Mouse (Mus musculus) neural tube, embryonic 14.5 days (tissue): ENCODE measurements around the gene Rnaseh2c. TPM values are rescaled to one million over a fixed set of nuclear protein-coding genes. Genes with fewer than 3 reads are reported as not detected.

Experiments used
- ATAC-seq: fragments of 200-750 bp; cut with Nextera tagmentation; 2 replicates; pipeline ENCODE4 v1.8.0; 2017; ENCODE audit warnings: low read depth, mild to moderate bottlenecking, moderate TSS enrichment, moderate library complexity
- H3K27ac ChIP-seq: fragments of 300-500 bp; sonication (generic); 2 replicates; pipeline ENCODE4 v1.5.1; 2014; ENCODE audit warnings: low read depth, mild to moderate bottlenecking, control low read depth, low read length, moderate library complexity, mixed read lengths
- H3K27me3 ChIP-seq: fragments of 300-500 bp; sonication (generic); 2 replicates; pipeline ENCODE4 v1.6.1; 2014; ENCODE audit warnings: low read length; ENCODE audit not compliant: control insufficient read depth, insufficient read depth
- H3K36me3 ChIP-seq: fragments of 300-500 bp; sonication (generic); 2 replicates; pipeline ENCODE4 v1.6.1; 2014; ENCODE audit warnings: low read length, mixed read lengths; ENCODE audit not compliant: control insufficient read depth, insufficient read depth
- H3K4me1 ChIP-seq: fragments of 300-500 bp; sonication (generic); 2 replicates; pipeline ENCODE4 v1.6.1; 2014; ENCODE audit warnings: low read length; ENCODE audit not compliant: control insufficient read depth, insufficient read depth
- H3K4me2 ChIP-seq: fragments of 300-500 bp; sonication (generic); 2 replicates; pipeline ENCODE4 v1.6.1; 2014; ENCODE audit warnings: mild to moderate bottlenecking, low read depth, low read length, control low read depth
- H3K4me3 ChIP-seq: fragments of 300-500 bp; sonication (generic); 2 replicates; pipeline ENCODE4 v1.5.1; 2014; ENCODE audit warnings: low read depth, low read length, control low read depth, mixed read lengths
- H3K9ac ChIP-seq: fragments of 300-500 bp; sonication (generic); replicated peaks from 2 replicates; pipeline ENCODE4 v1.6.1; 2014; ENCODE audit warnings: low read depth, mild to moderate bottlenecking, control low read depth, low read length, mixed read lengths
- H3K9me3 ChIP-seq: fragments of 300-500 bp; sonication (generic); 2 replicates; pipeline ENCODE4 v1.6.1; 2016; ENCODE audit warnings: low read length; ENCODE audit not compliant: control insufficient read depth
- WGBS: fragments of 180-500 bp; shearing (Covaris S2); extraction: QIAGEN DNeasy Blood & Tissue Kit; methylation state at CpG from one replicate; pipeline ENCODE4 v1.1.7; 2014; 5-methylcytosine and 5-hydroxymethylcytosine counted together
- polyA plus RNA-seq: library from polyadenylated mRNA; unstranded; fragments of >200 nt; fragmentation: Nextera tagmentation; extraction: Ambion mirVana; gene quantifications from 2 replicates; pipeline ENCODE4 v1.2.1, GENCODE M21; 2014

Gene Rnaseh2c
- polyA plus RNA-seq, 1 experiment from 2014 or later: 51.7 TPM

- ATAC-seq: no peak
- 78% methylated on average over 4 of the region's 4 CpGs for WGBS
- H3K4me3 ChIP-seq: no peak overlapping the region
- H3K27me3 ChIP-seq: no peaks in the 10 kb centered on the region
- no peaks in the 10 kb centered on the region for H3K9me3 ChIP-seq
- no peak overlapping the region for H3K9ac ChIP-seq
- no peak overlapping the region for H3K4me2 ChIP-seq
- peaks cover 8% of the 10 kb centered on the region for H3K4me1 ChIP-seq
- no peak overlapping the region for H3K27ac ChIP-seq
- peaks cover 10% of the 10 kb centered on the region for H3K36me3 ChIP-seq
Measured at GRCm38 (mm10) chr19:5599224-5599623, 2.4 kb upstream of the Rnaseh2c start.

GRCm38 (mm10) chr19:5603664-5604063 is 2.0 kb downstream of the Rnaseh2c start:
- no peak overlapping the region for H3K27ac ChIP-seq
- H3K27me3 ChIP-seq: no peaks in the 10 kb centered on the region
- no peak overlapping the region for H3K4me2 ChIP-seq
- no peaks in the 10 kb centered on the region for H3K9me3 ChIP-seq
- ATAC-seq: no peak
- H3K36me3 ChIP-seq: peaks cover 45% of the 10 kb centered on the region
- 93% methylated on average over 7 of the region's 7 CpGs for WGBS
- no peak overlapping the region for H3K4me3 ChIP-seq
- H3K4me1 ChIP-seq: peaks cover 15% of the 10 kb centered on the region
- no peak overlapping the region for H3K9ac ChIP-seq

GRCm38 (mm10) chr19:5605126-5605525 is 3.5 kb downstream of the Rnaseh2c start:
- Histone ChIP-seq H3K4me3 (no peak overlapping the region), H3K4me2 (no peak overlapping the region), H3K27ac (no peak overlapping the region), H3K36me3 (peaks cover 45% of the 10 kb centered on the region), H3K9me3 (no peaks in the 10 kb centered on the region), H3K9ac (no peak overlapping the region), H3K4me1 (peaks cover 21% of the 10 kb centered on the region), H3K27me3 (no peaks in the 10 kb centered on the region)
- ATAC-seq: no peak
- 93% methylated on average over 7 of the region's 7 CpGs for WGBS

GRCm38 (mm10) chr19:5606196-5606595 is 4.5 kb downstream of the Rnaseh2c start:
- WGBS: 86% methylated on average over 8 of the region's 8 CpGs
- ATAC-seq: no peak

GRCm38 (mm10) chr19:5607705-5608410 is 6.2 kb downstream of the Rnaseh2c start:
- Histone ChIP-seq H3K27me3 (no peaks in the 10 kb centered on the region), H3K9ac (no peak overlapping the region), H3K36me3 (peaks cover 45% of the 10 kb centered on the region), H3K27ac (no peak overlapping the region), H3K9me3 (no peaks in the 10 kb centered on the region), H3K4me2 (0 out of 2 replicates have a peak overlapping the region, but pooled peaks have one; percentile 60), H3K4me3 (no peak overlapping the region), H3K4me1 (peaks cover 22% of the 10 kb centered on the region)
- WGBS: 96% methylated on average over 26 of the region's 26 CpGs
- ATAC-seq: no peak

More at GRCm38 (mm10) chr19:5606196-5606595, 4.5 kb downstream of the Rnaseh2c start:
- no peak overlapping the region for H3K4me3 ChIP-seq
- peaks cover 45% of the 10 kb centered on the region for H3K36me3 ChIP-seq
- H3K27ac ChIP-seq: no peak overlapping the region
- no peaks in the 10 kb centered on the region for H3K9me3 ChIP-seq
- H3K4me2 ChIP-seq: no peak overlapping the region
- H3K4me1 ChIP-seq: peaks cover 28% of the 10 kb centered on the region
- no peaks in the 10 kb centered on the region for H3K27me3 ChIP-seq
- H3K9ac ChIP-seq: no peak overlapping the region

GRCm38 (mm10) chr19:5608707-5609106 is 7.0 kb downstream of the Rnaseh2c start:
- H3K27ac ChIP-seq: no peak overlapping the region
- peak overlapping the region; percentile 60 for H3K4me2 ChIP-seq
- 93% methylated on average over 13 of the region's 13 CpGs for WGBS

GRCm38 (mm10) chr19:5609171-5609546 is 7.5 kb downstream of the Rnaseh2c start:
- Histone ChIP-seq H3K36me3 (peaks cover 36% of the 10 kb centered on the region), H3K9ac (peak overlapping the region; percentile 85), H3K27me3 (no peaks in the 10 kb centered on the region), H3K4me2 (peak overlapping the region; percentile 60), H3K4me1 (peaks cover 20% of the 10 kb centered on the region), H3K4me3 (peak overlapping the region; percentile 72), H3K27ac (peak overlapping the region; percentile 99), H3K9me3 (no peaks in the 10 kb centered on the region)
- no peak for ATAC-seq
- 61% methylated on average over 10 of the region's 10 CpGs for WGBS

More at GRCm38 (mm10) chr19:5608707-5609106, 7.0 kb downstream of the Rnaseh2c start:
- ATAC-seq: no peak
- peak overlapping the region; percentile 72 for H3K4me3 ChIP-seq
- no peaks in the 10 kb centered on the region for H3K9me3 ChIP-seq
- H3K36me3 ChIP-seq: peaks cover 40% of the 10 kb centered on the region
- H3K9ac ChIP-seq: no peak overlapping the region
- no peaks in the 10 kb centered on the region for H3K27me3 ChIP-seq
- H3K4me1 ChIP-seq: peaks cover 20% of the 10 kb centered on the region

- peak; percentile 93 for ATAC-seq
- H3K4me3 ChIP-seq: peak within 1 kb of the TSS; percentile 72
- H3K9me3 ChIP-seq: no peaks in the 10 kb centered on the region
- peak within 1 kb of the TSS; percentile 85 for H3K9ac ChIP-seq
- WGBS: under 1% methylated on average over 54 of the region's 55 CpGs
- peaks cover 20% of the 10 kb centered on the region for H3K4me1 ChIP-seq
- H3K4me2 ChIP-seq: peak within 1 kb of the TSS; percentile 60
- peak within 1 kb of the TSS; percentile 99 for H3K27ac ChIP-seq
- peaks cover 30% of the 10 kb centered on the region for H3K36me3 ChIP-seq
- H3K27me3 ChIP-seq: no peaks in the 10 kb centered on the region
Measured at GRCm38 (mm10) chr19:5609547-5610404, 8.1 kb downstream of the Rnaseh2c start, which contains the start of gene Kat5. Kat5 (minus strand) TSS chr19:5610237.

GRCm38 (mm10) chr19:5611973-5612372 is 10.3 kb downstream of the Rnaseh2c start:
- WGBS: 85% methylated on average over 1 of the region's 1 CpGs
- Histone ChIP-seq H3K9ac (no peak overlapping the region), H3K4me2 (no peak overlapping the region), H3K4me3 (no peak overlapping the region), H3K36me3 (peaks cover 15% of the 10 kb centered on the region; the same call in 1 of the 2 replicates), H3K9me3 (no peaks in the 10 kb centered on the region), H3K4me1 (peaks cover 20% of the 10 kb centered on the region), H3K27me3 (no peaks in the 10 kb centered on the region), H3K27ac (no peak overlapping the region)
- no peak for ATAC-seq
